Mouse (Mus musculus): ENCODE measurements around the gene Drd4. TPM values are rescaled to one million over a fixed set of nuclear protein-coding genes. Genes with fewer than 3 reads are reported as not detected.
"Not testable (repeated sequence)": the region's sequence is repeated elsewhere in the genome, so short reads cannot be mapped to it uniquely, and the experiment has no call there.

Drd4 gene
- polyA plus RNA-seq (2012; rRNA removed) = 0.42 and 0.50 TPM in 2 replicates

DNA sequence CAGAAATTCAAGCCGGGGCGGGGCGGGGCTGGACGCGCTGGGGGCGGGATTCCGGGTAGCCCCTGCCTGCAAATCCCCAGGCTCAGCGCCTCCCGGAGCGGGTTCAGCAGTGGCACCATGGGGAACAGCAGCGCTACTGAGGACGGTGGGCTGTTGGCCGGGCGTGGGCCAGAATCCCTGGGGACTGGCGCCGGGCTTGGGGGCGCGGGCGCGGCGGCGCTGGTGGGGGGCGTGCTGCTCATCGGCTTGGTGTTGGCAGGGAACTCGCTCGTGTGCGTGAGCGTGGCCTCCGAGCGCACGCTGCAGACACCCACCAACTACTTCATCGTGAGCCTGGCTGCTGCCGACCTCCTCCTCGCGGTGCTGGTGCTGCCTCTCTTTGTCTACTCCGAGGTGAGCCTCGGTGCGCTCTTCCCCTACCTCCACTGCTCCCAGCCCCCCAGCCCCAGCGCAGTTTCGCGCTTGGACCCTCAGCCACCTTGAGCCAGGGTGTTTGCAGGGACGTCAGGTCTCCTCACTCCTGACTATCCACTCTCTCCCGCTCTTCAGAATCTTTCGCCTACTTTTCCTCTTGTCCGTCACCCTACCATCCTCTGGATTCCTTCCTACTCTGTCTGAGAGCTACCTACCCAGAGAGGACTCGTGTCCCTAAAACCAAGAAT lies at the start of gene Drd4:
Drd4 (plus strand) TSS at position 86 of the 662 bp plus-strand sequence.
- TF ChIP-seq CTCF (IDR thresholded peaks at IDR 0.05; ENCODE audit: extremely low read depth, insufficient read depth, low read length) (no peak), POLR2A (IDR thresholded peaks at IDR 0.05; ENCODE audit: extremely low read depth, insufficient read depth, low read length) (no peak)
- peak within 1 kb of the TSS; percentile 11 for H3K4me3 ChIP-seq (ENCODE audit: insufficient read depth, low read length)

DNA sequence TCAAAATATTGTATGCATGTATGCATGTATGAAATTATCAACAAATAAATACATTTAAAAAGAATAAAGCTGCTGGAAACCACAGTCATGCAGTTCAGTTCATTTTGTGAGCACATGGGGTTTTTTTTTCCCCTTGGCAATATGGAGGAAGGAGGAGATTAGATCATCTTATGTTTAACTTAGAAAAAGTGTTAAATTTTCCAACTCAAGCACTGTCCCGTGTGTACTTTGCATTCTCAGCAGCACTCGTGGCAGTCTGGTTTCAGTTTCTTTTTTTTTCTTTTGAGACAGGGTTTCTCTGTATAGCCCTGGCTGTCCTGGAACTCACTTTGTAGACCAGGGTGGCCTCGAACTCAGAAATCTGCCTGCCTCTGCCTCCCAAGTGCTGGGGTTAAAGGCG lies 41.3 kb upstream of the Drd4 start:
- not testable (repeated sequence) for H3K27ac ChIP-seq (ENCODE audit: insufficient read depth, low read length); H3K4me3 ChIP-seq (ENCODE audit: insufficient read depth, low read length)

More for the DNA sequence above, at the start of gene Drd4:
- Histone ChIP-seq H3K4me1 (ENCODE audit: control insufficient read depth, insufficient read depth, low read length) (peaks cover 2% of the 10 kb centered on the region), H3K27ac (ENCODE audit: insufficient read depth, low read length) (no peak within 1 kb of the TSS)

DNA sequence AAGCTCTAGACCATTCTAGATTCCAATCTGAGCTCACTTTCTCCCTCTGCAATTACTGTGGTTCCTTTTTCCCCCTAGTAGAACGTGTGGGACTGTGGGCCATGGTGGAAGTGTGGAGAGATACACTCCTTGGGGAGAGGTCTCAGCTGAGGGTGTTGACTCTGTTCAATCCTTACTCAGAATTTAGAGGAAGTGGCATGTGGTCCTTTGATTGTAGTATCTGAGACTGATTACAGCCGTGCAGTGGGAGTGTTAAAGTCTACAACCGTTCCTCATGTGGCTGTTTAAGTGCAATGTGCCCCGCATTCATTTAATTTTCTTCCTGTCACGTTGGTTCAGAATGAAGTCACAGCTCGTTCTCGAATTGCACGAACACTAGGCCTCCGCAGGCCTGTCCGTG lies 35.6 kb upstream of the Drd4 start:
- no peak overlapping the region for H3K27ac ChIP-seq (ENCODE audit: insufficient read depth, low read length)

More for the DNA sequence above, 41.3 kb upstream of the Drd4 start:
- H3K4me1 ChIP-seq (ENCODE audit: control insufficient read depth, insufficient read depth, low read length) = not testable (repeated sequence)

DNA sequence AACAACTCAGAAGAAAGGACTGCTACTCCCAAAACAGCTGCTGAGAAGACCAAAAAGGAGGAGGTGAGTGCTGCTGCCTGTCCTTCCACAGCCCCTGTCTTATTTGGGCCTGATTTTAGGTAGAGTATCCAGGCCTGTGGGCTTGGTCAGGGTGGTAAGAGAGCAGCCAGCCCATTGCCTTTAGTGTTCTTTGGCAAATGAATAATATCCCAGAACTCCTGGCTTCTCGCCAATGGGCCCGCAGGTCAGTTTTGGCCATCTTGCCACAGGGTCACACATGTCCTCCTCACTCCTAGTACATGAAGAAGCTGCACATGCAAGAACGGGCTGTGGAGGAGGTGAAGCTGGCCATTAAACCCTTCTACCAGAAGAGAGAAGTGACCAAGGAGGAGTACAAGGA lies 30.3 kb upstream of the Drd4 start:
- TF ChIP-seq POLR2A (IDR thresholded peaks at IDR 0.05; ENCODE audit: extremely low read depth, insufficient read depth, low read length) (no peak), CTCF (IDR thresholded peaks at IDR 0.05; ENCODE audit: extremely low read depth, insufficient read depth, low read length) (no peak)

More for the DNA sequence above, 35.6 kb upstream of the Drd4 start:
- H3K4me1 ChIP-seq (ENCODE audit: control insufficient read depth, insufficient read depth, low read length) = no peaks in the 10 kb centered on the region
- no peak for TF ChIP-seq POLR2A (IDR thresholded peaks at IDR 0.05; ENCODE audit: extremely low read depth, insufficient read depth, low read length)
- no peak for TF ChIP-seq CTCF (IDR thresholded peaks at IDR 0.05; ENCODE audit: extremely low read depth, insufficient read depth, low read length)
- no peak overlapping the region for H3K4me3 ChIP-seq (ENCODE audit: insufficient read depth, low read length)

DNA sequence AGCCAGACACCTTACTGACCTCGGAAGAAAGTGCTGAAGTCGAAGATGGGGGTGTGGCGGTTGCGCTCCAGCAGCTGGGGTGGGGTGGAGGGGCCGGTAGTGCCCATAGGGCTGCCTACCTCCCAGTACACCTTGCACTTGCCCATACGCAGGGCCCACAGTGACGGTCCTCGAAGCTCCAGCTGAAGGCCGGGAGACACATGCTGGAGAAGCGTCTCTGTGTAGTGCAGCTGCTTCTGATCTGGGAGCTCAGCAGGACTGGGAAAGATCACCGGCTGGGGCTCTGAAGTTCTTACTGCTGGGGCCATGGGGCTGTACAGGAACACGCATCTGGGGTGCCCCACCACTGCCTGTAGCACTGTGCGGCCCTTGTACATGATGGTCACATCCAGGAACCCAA lies 28.2 kb upstream of the Drd4 start:
- no peak overlapping the region for H3K27ac ChIP-seq (ENCODE audit: insufficient read depth, low read length)
- H3K4me3 ChIP-seq (ENCODE audit: insufficient read depth, low read length) = no peak overlapping the region
- no peaks in the 10 kb centered on the region for H3K4me1 ChIP-seq (ENCODE audit: control insufficient read depth, insufficient read depth, low read length)
- TF ChIP-seq CTCF (IDR thresholded peaks at IDR 0.05; ENCODE audit: extremely low read depth, insufficient read depth, low read length) (no peak), POLR2A (IDR thresholded peaks at IDR 0.05; ENCODE audit: extremely low read depth, insufficient read depth, low read length) (no peak)

More for the DNA sequence above, 30.3 kb upstream of the Drd4 start:
- Histone ChIP-seq H3K27ac (ENCODE audit: insufficient read depth, low read length) (no peak overlapping the region), H3K4me1 (ENCODE audit: control insufficient read depth, insufficient read depth, low read length) (no peaks in the 10 kb centered on the region), H3K4me3 (ENCODE audit: insufficient read depth, low read length) (no peak overlapping the region)

DNA sequence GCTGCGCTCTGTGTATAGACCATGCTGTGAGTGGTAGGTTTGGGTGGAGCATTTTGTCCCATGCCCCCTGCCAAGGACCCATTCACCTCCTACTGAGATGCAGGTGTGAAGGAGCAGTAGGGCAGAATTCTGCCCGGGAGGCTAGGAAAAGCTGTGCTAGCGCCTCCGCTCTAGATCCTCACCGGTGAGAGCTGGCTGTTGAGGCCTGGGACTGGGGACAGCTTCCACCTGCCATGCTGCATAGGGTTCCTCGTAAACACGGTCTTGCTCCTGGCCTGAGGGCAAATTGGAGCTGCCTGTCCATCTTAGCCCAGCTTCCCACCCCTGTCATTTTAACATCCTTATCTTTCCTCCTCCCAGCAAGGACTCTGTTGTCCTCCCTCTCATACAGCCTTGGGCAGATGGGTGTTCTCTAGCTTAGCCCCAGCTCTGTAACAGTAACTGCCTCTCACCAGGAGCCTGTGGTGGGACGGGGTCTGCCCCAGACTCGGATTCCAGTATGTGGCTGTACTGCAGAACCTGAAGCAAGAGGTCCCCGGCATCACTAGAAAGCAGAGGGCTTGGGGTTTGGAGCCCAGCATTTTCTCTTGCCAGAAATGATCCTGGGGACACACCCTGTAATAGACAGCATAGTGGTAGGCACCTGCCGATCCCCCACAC lies 27.6 kb upstream of the Drd4 start:
- no peak for TF ChIP-seq POLR2A (IDR thresholded peaks at IDR 0.05; ENCODE audit: extremely low read depth, insufficient read depth, low read length)
- no peak for TF ChIP-seq CTCF (IDR thresholded peaks at IDR 0.05; ENCODE audit: extremely low read depth, insufficient read depth, low read length)
- Histone ChIP-seq H3K4me1 (ENCODE audit: control insufficient read depth, insufficient read depth, low read length) (no peaks in the 10 kb centered on the region), H3K4me3 (ENCODE audit: insufficient read depth, low read length) (no peak overlapping the region), H3K27ac (ENCODE audit: insufficient read depth, low read length) (no peak overlapping the region)

DNA sequence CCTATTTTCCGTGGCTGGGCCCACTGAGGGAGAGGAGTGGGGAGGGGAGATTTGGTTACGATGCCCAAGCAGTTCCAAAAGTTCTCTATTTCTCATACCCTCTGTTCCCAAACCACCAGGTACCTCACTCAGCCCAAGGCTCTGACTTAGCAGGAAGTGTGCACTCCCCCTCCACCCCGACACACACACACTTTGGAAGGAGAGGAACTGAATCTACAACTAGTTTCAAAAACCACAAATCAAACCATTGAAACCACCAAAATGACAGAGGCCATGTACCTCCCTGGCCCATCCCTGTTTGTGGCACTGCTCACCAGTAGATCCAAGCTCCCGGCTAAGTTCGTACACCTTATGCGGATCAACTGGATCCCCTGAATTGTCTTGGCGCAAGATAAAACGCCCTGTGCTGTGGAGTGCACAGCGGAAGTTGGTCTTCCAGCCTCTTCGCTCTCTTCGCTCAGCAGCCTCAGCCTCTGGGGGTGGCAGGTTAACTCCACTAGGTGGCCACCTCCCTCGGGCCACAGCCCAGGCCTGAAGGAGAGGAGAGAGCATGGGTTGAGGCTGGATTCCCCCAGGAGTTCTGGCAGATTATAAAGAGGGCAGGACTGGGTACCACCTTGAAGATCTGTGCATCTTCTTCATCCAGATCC lies 26.9 kb upstream of the Drd4 start:
- Histone ChIP-seq H3K4me3 (ENCODE audit: insufficient read depth, low read length) (no peak overlapping the region), H3K27ac (ENCODE audit: insufficient read depth, low read length) (no peak overlapping the region), H3K4me1 (ENCODE audit: control insufficient read depth, insufficient read depth, low read length) (no peaks in the 10 kb centered on the region)
- TF ChIP-seq POLR2A (IDR thresholded peaks at IDR 0.05; ENCODE audit: extremely low read depth, insufficient read depth, low read length) (no peak), CTCF (IDR thresholded peaks at IDR 0.05; ENCODE audit: extremely low read depth, insufficient read depth, low read length) (no peak)

DNA sequence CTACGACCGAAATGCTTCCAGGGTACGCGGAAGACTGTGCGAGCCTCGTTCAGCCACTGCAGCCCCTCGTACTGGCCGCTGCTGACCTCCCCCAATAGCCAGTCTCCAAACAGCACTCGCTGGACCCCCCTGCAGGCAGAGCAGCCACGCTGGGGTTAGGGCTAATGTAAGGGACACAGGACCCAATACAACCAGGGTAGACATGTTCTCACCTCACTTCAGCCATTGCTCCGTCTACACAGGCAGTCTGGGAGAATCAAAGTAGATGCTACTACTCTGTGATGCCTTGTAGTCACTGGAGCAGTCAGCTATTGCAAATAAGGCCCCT lies 26.4 kb upstream of the Drd4 start:
- no peak overlapping the region; the same call in 1 of the 2 replicates for H3K4me3 ChIP-seq (ENCODE audit: insufficient read depth, low read length)
- H3K27ac ChIP-seq (ENCODE audit: insufficient read depth, low read length) = no peak overlapping the region
- TF ChIP-seq POLR2A (IDR thresholded peaks at IDR 0.05; ENCODE audit: extremely low read depth, insufficient read depth, low read length) = no peak
- TF ChIP-seq CTCF (IDR thresholded peaks at IDR 0.05; ENCODE audit: extremely low read depth, insufficient read depth, low read length) = no peak
- no peaks in the 10 kb centered on the region for H3K4me1 ChIP-seq (ENCODE audit: control insufficient read depth, insufficient read depth, low read length)

DNA sequence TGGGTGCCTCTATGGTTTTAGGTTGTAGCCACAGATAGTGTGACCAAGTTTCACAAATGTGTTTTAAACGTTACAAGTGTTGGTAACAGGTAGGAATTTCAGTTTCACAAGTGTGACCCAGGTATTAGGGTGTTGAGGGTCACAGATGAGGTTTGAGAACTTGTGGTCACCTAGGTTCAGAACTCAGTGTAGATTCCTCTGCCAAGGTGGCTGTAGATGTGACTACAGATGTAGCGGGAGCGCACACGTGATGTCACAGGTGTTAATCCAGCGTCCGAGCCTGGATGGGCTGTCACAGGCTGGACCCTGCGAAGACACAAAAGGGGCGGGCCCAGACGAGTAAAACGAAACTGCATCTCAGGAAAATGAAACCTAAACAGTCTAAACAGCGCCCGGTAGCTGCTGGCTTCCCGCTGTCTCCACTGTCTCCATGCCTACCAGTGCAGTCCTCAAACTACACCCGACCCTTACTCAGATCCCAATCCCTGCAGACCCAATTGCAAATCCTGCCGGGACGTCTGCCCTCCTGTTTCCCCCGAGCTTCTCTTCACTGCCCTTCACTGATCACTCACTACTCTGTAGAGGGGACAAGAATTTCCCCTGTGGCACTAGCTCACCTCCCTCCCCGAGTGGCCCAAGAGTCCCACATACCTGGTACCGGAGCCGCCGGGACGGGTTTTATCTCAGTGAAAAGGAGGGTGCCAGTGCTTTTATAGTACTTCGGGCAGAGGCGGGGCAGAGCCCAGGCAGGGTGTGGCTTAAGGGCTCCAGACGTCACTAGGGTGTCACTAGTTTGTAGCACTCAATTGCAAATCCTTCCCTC lies 25.9 kb upstream of the Drd4 start, which contains the start of gene Irf7:
Irf7 (minus strand) TSS at position 743 of the 823 bp plus-strand sequence.
- H3K27ac ChIP-seq (ENCODE audit: insufficient read depth, low read length) = no peak within 1 kb of the TSS
- peak within 1 kb of the TSS; percentile 71 for H3K4me3 ChIP-seq (ENCODE audit: insufficient read depth, low read length)
- H3K4me1 ChIP-seq (ENCODE audit: control insufficient read depth, insufficient read depth, low read length) = no peaks in the 10 kb centered on the region
- no peak for TF ChIP-seq CTCF (IDR thresholded peaks at IDR 0.05; ENCODE audit: extremely low read depth, insufficient read depth, low read length)
- no peak for TF ChIP-seq POLR2A (IDR thresholded peaks at IDR 0.05; ENCODE audit: extremely low read depth, insufficient read depth, low read length)

All from cortical plate, adult 2 months (tissue).